Mouse (Mus musculus): Measurements from ENCODE around the gene Stk35. TPM values are rescaled to one million over a fixed set of nuclear protein-coding genes. Genes with fewer than 3 reads are reported as not detected.
"Not testable (repeated sequence)": the region's sequence is repeated elsewhere in the genome, so short reads cannot be mapped to it uniquely, and the experiment has no call there.

The Stk35 gene
- total RNA-seq, 2 experiments from 2014 or later: 21.5 to 24.4 TPM

GRCm38 (mm10) chr2:129834221-129834620 lies 33.9 kb downstream of the Stk35 start:
- DNase-seq (ENCODE audit: low spot score in 2 of 2): no peak

- no peak for DNase-seq (ENCODE audit: low spot score in 2 of 2)
Observed at GRCm38 (mm10) chr2:129834881-129835280, 34.6 kb downstream of the Stk35 start.

GRCm38 (mm10) chr2:129836921-129837320 lies 36.6 kb downstream of the Stk35 start:
- no peak for DNase-seq (ENCODE audit: low spot score in 2 of 2)

GRCm38 (mm10) chr2:129838321-129838720 lies 38.0 kb downstream of the Stk35 start:
- no peak for DNase-seq (ENCODE audit: low spot score in 2 of 2)

GRCm38 (mm10) chr2:129845826-129846225 lies 45.5 kb downstream of the Stk35 start:
- DNase-seq (ENCODE audit: low spot score in 2 of 2): no peak

GRCm38 (mm10) chr2:129846501-129846900 lies 46.2 kb downstream of the Stk35 start:
- no peak for DNase-seq (ENCODE audit: low spot score in 2 of 2)

- not testable (repeated sequence) for DNase-seq (ENCODE audit: low spot score in 2 of 2)
Observed at GRCm38 (mm10) chr2:129849078-129849477, 48.8 kb downstream of the Stk35 start.

- no peak for DNase-seq (ENCODE audit: low spot score in 2 of 2)
Observed at GRCm38 (mm10) chr2:129851512-129851911, 51.2 kb downstream of the Stk35 start.

- DNase-seq (ENCODE audit: low spot score in 2 of 2): no peak
Observed at GRCm38 (mm10) chr2:129863256-129863655, 62.9 kb downstream of the Stk35 start.

- no peak for DNase-seq (ENCODE audit: low spot score in 2 of 2)
Observed at GRCm38 (mm10) chr2:129864958-129865357, 64.6 kb downstream of the Stk35 start.

GRCm38 (mm10) chr2:129869151-129869550 lies 68.8 kb downstream of the Stk35 start:
- DNase-seq (ENCODE audit: low spot score in 2 of 2): no peak

- DNase-seq (ENCODE audit: low spot score in 2 of 2): no peak
Observed at GRCm38 (mm10) chr2:129871246-129871645, 70.9 kb downstream of the Stk35 start.

- DNase-seq (ENCODE audit: low spot score in 2 of 2): no peak
Observed at GRCm38 (mm10) chr2:129872071-129872470, 71.8 kb downstream of the Stk35 start.

- peak; percentile 85 to 91 for DNase-seq (ENCODE audit: low spot score in 2 of 2)
Observed at GRCm38 (mm10) chr2:129873489-129873888, 73.2 kb downstream of the Stk35 start.

GRCm38 (mm10) chr2:129874084-129874483 lies 73.8 kb downstream of the Stk35 start:
- DNase-seq (ENCODE audit: low spot score in 2 of 2): no peak

- no peak for DNase-seq (ENCODE audit: low spot score in 2 of 2)
Observed at GRCm38 (mm10) chr2:129874509-129875095, 74.3 kb downstream of the Stk35 start.

- DNase-seq (ENCODE audit: low spot score in 2 of 2): no peak
Observed at GRCm38 (mm10) chr2:129876935-129877334, 76.6 kb downstream of the Stk35 start.

GRCm38 (mm10) chr2:129879817-129880216 lies 79.5 kb downstream of the Stk35 start:
- DNase-seq (ENCODE audit: low spot score in 2 of 2): peak; percentile 66 to 74

- DNase-seq (ENCODE audit: low spot score in 2 of 2): no peak
Observed at GRCm38 (mm10) chr2:129880226-129880625, 79.9 kb downstream of the Stk35 start.

GRCm38 (mm10) chr2:129881886-129882285 lies 81.6 kb downstream of the Stk35 start:
- DNase-seq (ENCODE audit: low spot score in 2 of 2): no peak

All from layer of hippocampus, postnatal 10 days (tissue).